9 mouse cellular contexts compared by ENCODE assay signal in the genomic region with DNA sequence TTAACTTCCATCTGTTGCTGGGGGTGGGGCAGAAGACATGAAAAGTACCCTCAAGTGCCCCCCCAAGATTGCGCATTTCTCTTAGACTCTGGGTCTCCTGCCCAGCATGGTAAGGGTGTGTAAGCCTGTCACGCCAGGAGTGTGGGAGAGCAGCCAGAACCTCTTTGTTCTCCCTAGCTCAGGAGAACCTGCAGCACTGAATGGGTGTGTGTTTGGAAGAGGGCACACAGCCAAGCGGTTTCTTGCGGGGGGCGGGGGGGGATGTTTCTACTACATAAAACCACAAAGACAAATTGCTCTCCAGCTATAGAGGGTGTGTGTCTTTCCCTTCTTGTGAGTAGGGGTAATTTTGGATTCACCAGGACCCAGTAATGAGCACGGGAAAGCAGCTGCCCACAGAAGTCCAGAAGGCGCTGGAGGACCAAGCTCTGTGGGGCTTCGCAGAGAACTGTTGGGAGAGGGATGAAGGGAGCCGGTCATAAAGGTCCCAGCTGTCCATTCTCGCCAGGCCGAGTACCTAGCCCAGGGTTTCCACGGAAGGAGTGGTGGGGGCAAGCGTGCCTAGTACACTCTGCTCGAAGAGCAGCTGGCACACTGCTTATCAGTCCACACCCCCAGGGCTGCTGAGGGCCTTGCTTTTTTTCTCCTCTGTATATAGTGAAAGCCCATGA. TPM values are rescaled to one million over a fixed set of nuclear protein-coding genes. Genes with fewer than 3 reads are reported as not detected.
DNase-seq lines count a peak whose midpoint lies in the region; ATAC-seq and TF ChIP-seq lines count a peak whose summit lies in the region.
"Had no signal": no experiment of that assay in that cellular context is flagged by ENCODE, and none has a peak within 500 bp of the region (broad histone marks: within the 10 kb centered on the region; RNA-seq: fewer than 3 reads in every experiment).

No protein-coding gene starts in this region.

- no peak for TF ChIP-seq CTCF in MEL (IDR thresholded peaks at IDR 0.05 in 2 of 3, conservative IDR thresholded peaks at IDR 0.05 in 1 of 3; ENCODE audit: control insufficient read depth in 1 of 3, insufficient read depth in 1 of 3, low read depth in 2 of 3, low read length in 3 of 3, poor library complexity in 1 of 3, severe bottlenecking in 1 of 3)
- TF ChIP-seq CTCF in left cerebral cortex, adult 2 months (IDR thresholded peaks at IDR 0.05) = no peak

- H3K4me1 ChIP-seq in MEL (ENCODE audit: control insufficient read depth in 1 of 2, insufficient read depth in 2 of 2, low read length in 2 of 2) = peaks cover 9 to 66% of the 10 kb centered on the region in 2 experiments
- H3K4me1 ChIP-seq in forebrain, embryonic 15.5 days = peaks cover 76% of the 10 kb centered on the region
- H3K4me1 ChIP-seq in midbrain, embryonic 12.5 days = peaks cover 68% of the 10 kb centered on the region

- peak overlapping the region; percentile 25 to 67 for H3K4me3 ChIP-seq in MEL (ENCODE audit: control insufficient read depth in 1 of 2, insufficient read depth in 1 of 2, low read depth in 2 of 2, low read length in 2 of 2)
- no peak overlapping the region for H3K4me3 ChIP-seq in forebrain, embryonic 15.5 days
- no peak overlapping the region for H3K4me3 ChIP-seq in midbrain, embryonic 12.5 days
- no peak overlapping the region for H3K4me3 ChIP-seq in left cerebral cortex, adult 2 months

- peak overlapping the region; percentile 52 for H3K9ac ChIP-seq in MEL (ENCODE audit: control insufficient read depth, low read depth, low read length, poor library complexity, severe bottlenecking)
- H3K9ac ChIP-seq in forebrain, embryonic 15.5 days (replicated peaks) = no peak overlapping the region
- peak overlapping the region; percentile 20; the same call in 1 of the 2 replicates for H3K9ac ChIP-seq in midbrain, embryonic 12.5 days (replicated peaks)

- peak overlapping the region; percentile 21; the same call in 1 of the 2 replicates for H3K4me2 ChIP-seq in forebrain, embryonic 15.5 days (replicated peaks)
- peak overlapping the region; percentile 9; the same call in 1 of the 2 replicates for H3K4me2 ChIP-seq in midbrain, embryonic 12.5 days (replicated peaks)

- ATAC-seq in forebrain, embryonic 15.5 days (replicated peaks) = peak; percentile 80
- peak; percentile 60 for ATAC-seq in midbrain, embryonic 12.5 days (ENCODE audit: low FRiP score, low read depth)
- ATAC-seq: Patski had no signal

- peak; percentile 29 for DNase-seq in gastrocnemius, postnatal 10 days
- no peak for DNase-seq in gastrocnemius, postnatal 4 days (ENCODE audit: low spot score in 2 of 2)
- peak; percentile 72 for DNase-seq in MEL (ENCODE audit: low read depth, low spot score)
- DNase-seq in kidney, postnatal 14 days = peak; percentile 34
- no peak for DNase-seq in left cerebral cortex, adult 2 months (ENCODE audit: extremely low spot score in 1 of 2, low spot score in 2 of 2)
- DNase-seq in yolk sac, embryonic 10.5 days (ENCODE audit: low spot score) = no peak

- 0 out of 4 replicates have a peak, but pooled peaks have one; percentile 13 to 20 for TF ChIP-seq EP300 in MEL (IDR thresholded peaks at IDR 0.05; ENCODE audit: low read depth in 1 of 2, low read length in 2 of 2)

- TF ChIP-seq POLR2A in MEL (IDR thresholded peaks at IDR 0.05; ENCODE audit: control insufficient read depth in 1 of 2, insufficient read depth in 1 of 2, low read depth in 1 of 2, low read length in 2 of 2, poor library complexity in 1 of 2) = no peak

- intact Hi-C loops in left cerebral cortex, adult 2 months (cut with DNase I) = loop anchor here (1.0 kb wide), 1 partner anchor 34 kb away; no protein-coding TSS in a partner anchor

- H3K27me3 ChIP-seq in MEL (ENCODE audit: control insufficient read depth in 1 of 2, insufficient read depth in 2 of 2, low read length in 2 of 2) = no peaks in the 10 kb centered on the region; a peak in 1 of 4 replicates
- H3K27me3 ChIP-seq in forebrain, embryonic 15.5 days = no peaks in the 10 kb centered on the region
- peaks cover 12% of the 10 kb centered on the region; the same call in 1 of the 2 replicates for H3K27me3 ChIP-seq in midbrain, embryonic 12.5 days
- H3K27me3 ChIP-seq: Patski had no signal

- H3K79me2 ChIP-seq in MEL (ENCODE audit: control insufficient read depth, insufficient read depth, low read length, poor library complexity) = no peaks in the 10 kb centered on the region; the same call in 1 of the 2 replicates

- WGBS in forebrain, embryonic 15.5 days = 10% methylated on average over 14 of the region's 14 CpGs
- WGBS in midbrain, embryonic 12.5 days = 43% methylated on average over 14 of the region's 14 CpGs

- peak overlapping the region; percentile 20 for H3K27ac ChIP-seq in MEL (ENCODE audit: control insufficient read depth, low read depth, low read length)
- H3K27ac ChIP-seq in forebrain, embryonic 15.5 days (replicated peaks) = peak overlapping the region; percentile 93
- H3K27ac ChIP-seq in midbrain, embryonic 12.5 days (replicated peaks) = peak overlapping the region; percentile 83
- no peak overlapping the region; the same call in 1 of the 2 replicates for H3K27ac ChIP-seq in left cerebral cortex, adult 2 months

- no peak for TF ChIP-seq RAD21 in MEL (IDR thresholded peaks at IDR 0.05; ENCODE audit: low read depth, low read length)

- no peaks in the 10 kb centered on the region for H3K9me3 ChIP-seq in MEL (replicated peaks; ENCODE audit: insufficient read depth, low read length)
- no peaks in the 10 kb centered on the region for H3K9me3 ChIP-seq in forebrain, embryonic 15.5 days
- no peaks in the 10 kb centered on the region for H3K9me3 ChIP-seq in midbrain, embryonic 12.5 days

- peaks cover 0 to 37% of the 10 kb centered on the region in 2 experiments; a peak in 2 of 4 replicates for H3K36me3 ChIP-seq in MEL (ENCODE audit: control insufficient read depth in 1 of 2, insufficient read depth in 2 of 2, low read length in 2 of 2)
- no peaks in the 10 kb centered on the region for H3K36me3 ChIP-seq in forebrain, embryonic 15.5 days
- H3K36me3 ChIP-seq in midbrain, embryonic 12.5 days = no peaks in the 10 kb centered on the region

TF ChIP-seq in MEL, 35 proteins besides CTCF, POLR2A, EP300 and RAD21:
- peak; percentile 32; the same call in 1 of the 2 replicates for TF ChIP-seq MAZ (IDR thresholded peaks at IDR 0.05; ENCODE audit: low read depth, low read length)
- TF ChIP-seq GATA1 (IDR thresholded peaks at IDR 0.05; ENCODE audit: low read depth, low read length) = peak; percentile 55; the same call in 1 of the 2 replicates
- peak; percentile 70 for TF ChIP-seq ZNF384 (IDR thresholded peaks at IDR 0.05; ENCODE audit: low read depth, low read length)
- TF ChIP-seq MAFK (IDR thresholded peaks at IDR 0.05; ENCODE audit: borderline replicate concordance, low read depth, low read length) = no peak
- 0 out of 2 replicates have a peak, but pooled peaks have one; percentile 46 for TF ChIP-seq SIN3A (IDR thresholded peaks at IDR 0.05; ENCODE audit: low read length)
- TF ChIP-seq MEF2A (IDR thresholded peaks at IDR 0.05; ENCODE audit: extremely low read depth, insufficient replicate concordance, low read depth, low read length, poor library complexity, severe bottlenecking) = no peak
- no peak for TF ChIP-seq USF2 (IDR thresholded peaks at IDR 0.05; ENCODE audit: borderline replicate concordance in 1 of 2, insufficient read depth in 1 of 2, low read depth in 1 of 2, low read length in 2 of 2)
- 0 out of 2 replicates have a peak, but pooled peaks have one; percentile 4 for TF ChIP-seq MAX (IDR thresholded peaks at IDR 0.05; ENCODE audit: low read length)
- TF ChIP-seq ETS1 (IDR thresholded peaks at IDR 0.05; ENCODE audit: low read depth, low read length) = peak; percentile 70
- no peak for TF ChIP-seq ZC3H11A (IDR thresholded peaks at IDR 0.05; ENCODE audit: low read depth, low read length)
- TF ChIP-seq CHD1 (IDR thresholded peaks at IDR 0.05; ENCODE audit: low read depth, low read length) = no peak
- peak; percentile 59; the same call in 1 of the 2 replicates for TF ChIP-seq TCF12 (IDR thresholded peaks at IDR 0.05; ENCODE audit: low read depth, low read length)
- TF ChIP-seq TAL1 (IDR thresholded peaks at IDR 0.05; ENCODE audit: low read length) = 0 out of 2 replicates have a peak, but pooled peaks have one; percentile 20
- 0 out of 2 replicates have a peak, but pooled peaks have one; percentile 6 for TF ChIP-seq JUND (IDR thresholded peaks at IDR 0.05; ENCODE audit: low read depth, low read length)
- TF ChIP-seq BHLHE40 (IDR thresholded peaks at IDR 0.05; ENCODE audit: borderline replicate concordance, low read depth, low read length) = no peak
TF ChIP-seq in MEL: peak in this region for 9.

RNA-seq across cellular contexts. Expression of a gene that starts 14.6 kb away (rescaled TPM):
- under 1 TPM in 1 of 2 experiments, not detected in 1; 0.16 TPM for total RNA-seq in gastrocnemius, postnatal 10 days (2021)
- total RNA-seq in gastrocnemius, postnatal 4 days (2021) = under 1 TPM; 0.16 to 0.27 TPM
- not detected in 2 replicates for total RNA-seq in MEL (2012; rRNA removed)
- not detected for polyA plus RNA-seq in MEL (2012; ENCODE audit: insufficient read depth in 1 of 2, insufficient read length in 2 of 2, low read depth in 1 of 2, low replicate concordance in 2 of 2, missing spikeins in 1 of 2)
- polyA plus RNA-seq in forebrain, embryonic 15.5 days (2015; fragmentation: Nextera tagmentation; extraction: Ambion mirVana) = 0.17 and 0.24 TPM in 2 replicates
- not detected in 2 replicates for polyA plus RNA-seq in midbrain, embryonic 12.5 days (2016; fragmentation: Nextera tagmentation; extraction: Ambion mirVana)
- not detected for total RNA-seq in left cerebral cortex, adult 2 months (2021)
- polyA plus RNA-seq: Patski had no signal

RNA-seq across cellular contexts. Expression of a gene that starts 17.5 kb away (rescaled TPM):
- 10 to 100 TPM; 25.0 to 30.4 TPM for total RNA-seq in gastrocnemius, postnatal 10 days (2021)
- total RNA-seq in gastrocnemius, postnatal 4 days (2021) = 10 to 100 TPM; 22.4 to 26.7 TPM
- 2.1 and 2.7 TPM in 2 replicates for total RNA-seq in MEL (2012; rRNA removed)
- 1 to 10 TPM in 1 of 2 experiments, not detected in 1; 3.6 TPM for polyA plus RNA-seq in MEL (2012; ENCODE audit: insufficient read depth in 1 of 2, insufficient read length in 2 of 2, low read depth in 1 of 2, low replicate concordance in 2 of 2, missing spikeins in 1 of 2)
- polyA plus RNA-seq in forebrain, embryonic 15.5 days (2015; fragmentation: Nextera tagmentation; extraction: Ambion mirVana) = 69.4 and 76.8 TPM in 2 replicates
- polyA plus RNA-seq in midbrain, embryonic 12.5 days (2016; fragmentation: Nextera tagmentation; extraction: Ambion mirVana) = 162 and 172 TPM in 2 replicates
- total RNA-seq in left cerebral cortex, adult 2 months (2021) = 10 to 100 TPM; 26.2 to 28.3 TPM

RNA-seq across cellular contexts. Expression of a gene that starts 59.3 kb away (rescaled TPM):
- total RNA-seq in gastrocnemius, postnatal 10 days (2021) = 100 to 1,000 TPM; 214 to 221 TPM
- 100 to 1,000 TPM; 108 to 184 TPM for total RNA-seq in gastrocnemius, postnatal 4 days (2021)
- total RNA-seq in MEL (2012; rRNA removed) = not detected in 2 replicates
- polyA plus RNA-seq in MEL (2012; ENCODE audit: insufficient read depth in 1 of 2, insufficient read length in 2 of 2, low read depth in 1 of 2, low replicate concordance in 2 of 2, missing spikeins in 1 of 2) = not detected
- polyA plus RNA-seq in forebrain, embryonic 15.5 days (2015; fragmentation: Nextera tagmentation; extraction: Ambion mirVana) = 4.2 and 6.4 TPM in 2 replicates
- polyA plus RNA-seq in midbrain, embryonic 12.5 days (2016; fragmentation: Nextera tagmentation; extraction: Ambion mirVana) = 10.9 and 15.0 TPM in 2 replicates
- total RNA-seq in left cerebral cortex, adult 2 months (2021) = 10 to 100 TPM; 15.8 to 23.8 TPM

Comparison
In these comparisons a context has a peak if more than half of its experiments do, and no peak if none do; other contexts are left out.
1. DNase-seq: peak in gastrocnemius, postnatal 10 days (single experiment), MEL (single experiment) and kidney, postnatal 14 days (single experiment); none in gastrocnemius, postnatal 4 days (0 of 2), left cerebral cortex, adult 2 months (0 of 2) and yolk sac, embryonic 10.5 days (single experiment).
2. H3K4me3 ChIP-seq: peak in MEL (2 of 2); none in forebrain, embryonic 15.5 days (single experiment), midbrain, embryonic 12.5 days (single experiment) and left cerebral cortex, adult 2 months (single experiment).
3. RNA of a gene that starts 59.3 kb away (total RNA-seq): 214 to 221 TPM in gastrocnemius, postnatal 10 days, 108 to 184 TPM in gastrocnemius, postnatal 4 days and 15.8 to 23.8 TPM in left cerebral cortex, adult 2 months; not detected in MEL; every median in the first group is over 10 times any median in the second.